ENCODE assay signal across 7 mouse cellular contexts in the genomic region with DNA sequence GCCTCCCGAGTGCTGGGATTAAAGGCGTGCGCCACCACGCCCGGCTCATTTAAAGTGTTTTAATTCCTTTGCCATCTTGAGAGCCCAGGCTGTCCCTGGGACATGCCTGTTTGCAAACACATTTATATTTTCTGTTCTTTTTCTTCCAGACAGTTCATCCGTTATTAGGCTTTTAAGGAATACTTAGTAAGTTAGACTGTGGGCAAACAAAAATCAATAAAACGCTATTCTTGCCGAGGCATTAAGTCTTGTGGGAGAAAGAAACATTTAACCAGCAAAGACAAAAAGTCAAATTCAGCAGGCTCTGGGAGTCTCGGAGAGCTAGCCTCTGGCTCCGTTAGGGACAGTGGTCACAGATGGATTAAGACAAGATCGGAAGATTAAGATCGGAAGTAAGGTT. TPM values are rescaled to one million over a fixed set of nuclear protein-coding genes. Genes with fewer than 3 reads are reported as not detected.
DNase-seq lines count a peak whose midpoint lies in the region; ATAC-seq and TF ChIP-seq lines count a peak whose summit lies in the region.

No protein-coding gene starts in this region.

- H3K27me3 ChIP-seq in kidney, embryonic 14.5 days (ENCODE audit: control insufficient read depth, insufficient read depth, low read length) = no peaks in the 10 kb centered on the region
- peaks cover 8% of the 10 kb centered on the region for H3K27me3 ChIP-seq in embryonic facial prominence, embryonic 13.5 days
- H3K27me3 ChIP-seq in forebrain, postnatal 0 days (ENCODE audit: insufficient read depth, low read length) = no peaks in the 10 kb centered on the region; the same call in 1 of the 2 replicates
- peaks cover 29% of the 10 kb centered on the region for H3K27me3 ChIP-seq in midbrain, embryonic 13.5 days

- no peaks in the 10 kb centered on the region for H3K36me3 ChIP-seq in kidney, embryonic 14.5 days (ENCODE audit: control insufficient read depth, insufficient read depth, low read length)
- no peaks in the 10 kb centered on the region for H3K36me3 ChIP-seq in embryonic facial prominence, embryonic 13.5 days
- H3K36me3 ChIP-seq in forebrain, postnatal 0 days (ENCODE audit: insufficient read depth) = no peaks in the 10 kb centered on the region
- H3K36me3 ChIP-seq in midbrain, embryonic 13.5 days = no peaks in the 10 kb centered on the region

- ATAC-seq in kidney, embryonic 14.5 days (ENCODE audit: low FRiP score, low TSS enrichment) = no peak
- ATAC-seq in embryonic facial prominence, embryonic 13.5 days (ENCODE audit: insufficient number of reproducible peaks, insufficient read depth, low FRiP score, low TSS enrichment, low read depth) = no peak
- no peak for ATAC-seq in forebrain, postnatal 0 days
- ATAC-seq in midbrain, embryonic 13.5 days = no peak

- no peak for DNase-seq in kidney, adult 11 months
- no peak for DNase-seq in forebrain, postnatal 0 days
- no peak for DNase-seq in right cerebral cortex, postnatal 14 days
- no peak for DNase-seq in urinary bladder, adult 2 months (ENCODE audit: low spot score)

- H3K4me2 ChIP-seq in kidney, embryonic 14.5 days (replicated peaks; ENCODE audit: low read depth, low read length) = peak overlapping the region; percentile 36; the same call in 1 of the 2 replicates
- peak overlapping the region; percentile 53 for H3K4me2 ChIP-seq in embryonic facial prominence, embryonic 13.5 days
- H3K4me2 ChIP-seq in forebrain, postnatal 0 days (ENCODE audit: low read depth) = peak overlapping the region; percentile 18; the same call in 1 of the 2 replicates
- H3K4me2 ChIP-seq in midbrain, embryonic 13.5 days (replicated peaks) = peak overlapping the region; percentile 30

- H3K27ac ChIP-seq in kidney, embryonic 14.5 days (ENCODE audit: low read depth, low read length) = no peak overlapping the region
- H3K27ac ChIP-seq in embryonic facial prominence, embryonic 13.5 days = no peak overlapping the region
- H3K27ac ChIP-seq in forebrain, postnatal 0 days (ENCODE audit: low read depth, low read length) = no peak overlapping the region
- no peak overlapping the region for H3K27ac ChIP-seq in midbrain, embryonic 13.5 days

- 77% methylated on average over 12 of the region's 12 CpGs for WGBS in kidney, embryonic 14.5 days
- 69% methylated on average over 12 of the region's 12 CpGs for WGBS in embryonic facial prominence, embryonic 13.5 days
- WGBS in forebrain, postnatal 0 days = 74% methylated on average over 12 of the region's 12 CpGs
- WGBS in midbrain, embryonic 13.5 days = 62% methylated on average over 12 of the region's 12 CpGs

- H3K4me3 ChIP-seq in kidney, embryonic 14.5 days (ENCODE audit: low read length) = no peak overlapping the region
- H3K4me3 ChIP-seq in embryonic facial prominence, embryonic 13.5 days = no peak overlapping the region
- H3K4me3 ChIP-seq in forebrain, postnatal 0 days (ENCODE audit: low read depth, low read length) = no peak overlapping the region
- no peak overlapping the region for H3K4me3 ChIP-seq in midbrain, embryonic 13.5 days (replicated peaks)

- no peak for TF ChIP-seq CTCF in forebrain, postnatal 0 days (IDR thresholded peaks at IDR 0.05; ENCODE audit: low read depth)

- no peaks in the 10 kb centered on the region for H3K9me3 ChIP-seq in kidney, embryonic 14.5 days (ENCODE audit: control insufficient read depth, low read length)
- no peaks in the 10 kb centered on the region for H3K9me3 ChIP-seq in embryonic facial prominence, embryonic 13.5 days
- no peaks in the 10 kb centered on the region for H3K9me3 ChIP-seq in forebrain, postnatal 0 days (ENCODE audit: low read length)
- no peaks in the 10 kb centered on the region for H3K9me3 ChIP-seq in midbrain, embryonic 13.5 days

- peaks cover 9% of the 10 kb centered on the region; the same call in 1 of the 2 replicates for H3K4me1 ChIP-seq in kidney, embryonic 14.5 days (ENCODE audit: control insufficient read depth, insufficient read depth, low read length)
- peaks cover 22% of the 10 kb centered on the region for H3K4me1 ChIP-seq in embryonic facial prominence, embryonic 13.5 days
- no peaks in the 10 kb centered on the region for H3K4me1 ChIP-seq in forebrain, postnatal 0 days (ENCODE audit: insufficient read depth)
- H3K4me1 ChIP-seq in midbrain, embryonic 13.5 days (replicated peaks) = peaks cover 20% of the 10 kb centered on the region

- no peak overlapping the region for H3K9ac ChIP-seq in kidney, embryonic 14.5 days (ENCODE audit: low read depth, low read length)
- no peak overlapping the region for H3K9ac ChIP-seq in embryonic facial prominence, embryonic 13.5 days
- H3K9ac ChIP-seq in forebrain, postnatal 0 days = no peak overlapping the region
- no peak overlapping the region for H3K9ac ChIP-seq in midbrain, embryonic 13.5 days (replicated peaks)

RNA-seq across cellular contexts. Expression of gene Cpsf6, which starts 52.0 kb away (rescaled TPM):
- polyA plus RNA-seq in kidney, embryonic 14.5 days (2014; fragmentation: Nextera tagmentation; extraction: Ambion mirVana) = 166 and 208 TPM in 2 replicates
- polyA plus RNA-seq in embryonic facial prominence, embryonic 13.5 days (2015; fragmentation: Nextera tagmentation; extraction: Ambion mirVana) = 161 and 169 TPM in 2 replicates
- total RNA-seq in forebrain, postnatal 0 days (2014; rRNA removed) = 135 and 155 TPM in 2 replicates
- 70.1 and 88.9 TPM in 2 replicates for polyA plus RNA-seq in forebrain, postnatal 0 days (2015; fragmentation: Nextera tagmentation; extraction: Ambion mirVana)
- polyA plus RNA-seq in midbrain, embryonic 13.5 days (2015; fragmentation: Nextera tagmentation; extraction: Ambion mirVana) = 203 and 210 TPM in 2 replicates
- 35.9 and 43.5 TPM in 2 replicates for polyA plus RNA-seq in urinary bladder, adult 2 months (2012; rRNA removed)
